Mouse (Mus musculus): ENCODE results near the gene Atp11a. TPM values are rescaled to one million over a fixed set of nuclear protein-coding genes. Genes with fewer than 3 reads are reported as not detected.

The Atp11a gene
- polyA plus RNA-seq, 1 experiment from 2014 or later = 16.5 TPM

DNA sequence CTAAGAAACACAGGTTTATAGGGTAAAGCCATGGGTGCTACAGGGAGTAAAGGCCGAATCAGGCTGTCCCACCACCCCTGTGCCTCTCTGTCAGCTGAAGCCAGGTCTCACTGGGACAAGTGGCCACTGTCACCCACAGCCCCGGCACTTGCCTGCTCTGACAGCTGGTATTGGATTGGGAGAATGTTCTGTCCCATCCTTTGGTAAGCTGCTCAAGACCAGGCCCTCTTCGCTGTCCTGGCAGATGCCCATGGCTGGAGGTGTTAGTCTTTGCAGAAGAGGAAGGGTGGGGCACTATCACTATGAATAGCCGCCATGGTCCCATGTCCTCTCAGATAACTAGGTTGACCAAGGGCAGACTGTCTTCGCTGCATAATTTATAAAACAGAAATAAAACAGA is 76.8 kb downstream of the Atp11a start:
- no peaks in the 10 kb centered on the region for H3K9me3 ChIP-seq (ENCODE audit: control insufficient read depth, low read length)
- peaks cover 7% of the 10 kb centered on the region for H3K4me1 ChIP-seq (replicated peaks; ENCODE audit: control insufficient read depth, insufficient read depth, low read length)
- no peak overlapping the region for H3K9ac ChIP-seq (replicated peaks; ENCODE audit: low read depth, low read length)
- no peak for ATAC-seq
- no peak overlapping the region for H3K4me2 ChIP-seq (ENCODE audit: low read length)
- H3K27me3 ChIP-seq (replicated peaks; ENCODE audit: control insufficient read depth, insufficient read depth, low read length) = no peaks in the 10 kb centered on the region
- H3K4me3 ChIP-seq (replicated peaks; ENCODE audit: low read length) = no peak overlapping the region
- peaks cover 18% of the 10 kb centered on the region for H3K36me3 ChIP-seq (ENCODE audit: control insufficient read depth, insufficient read depth)
- H3K27ac ChIP-seq (ENCODE audit: low read length) = no peak overlapping the region
- 93% methylated on average over 5 of the region's 5 CpGs for WGBS

DNA sequence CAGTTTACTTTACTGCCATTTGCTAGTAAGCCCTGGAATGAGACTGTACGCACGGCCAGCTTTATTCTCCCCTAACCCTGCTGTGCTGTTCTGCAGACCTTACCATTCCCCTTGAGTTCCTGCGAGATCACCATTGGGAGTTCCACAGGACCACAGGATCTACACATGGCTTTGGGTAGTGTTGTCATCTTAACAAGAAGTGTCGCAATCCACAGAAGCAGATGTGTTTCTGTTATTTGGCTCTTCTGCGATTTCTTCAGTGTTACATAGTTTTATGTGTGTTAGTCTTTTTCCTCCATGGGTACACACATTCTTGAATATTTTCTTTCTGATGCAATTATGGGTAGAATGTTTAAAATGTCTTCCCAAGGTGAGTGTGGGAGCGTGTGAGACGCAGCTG is 84.0 kb downstream of the Atp11a start:
- Histone ChIP-seq H3K36me3 (ENCODE audit: control insufficient read depth, insufficient read depth) (peaks cover 21% of the 10 kb centered on the region), H3K9ac (replicated peaks; ENCODE audit: low read depth, low read length) (no peak overlapping the region)
- no peak for ATAC-seq

DNA sequence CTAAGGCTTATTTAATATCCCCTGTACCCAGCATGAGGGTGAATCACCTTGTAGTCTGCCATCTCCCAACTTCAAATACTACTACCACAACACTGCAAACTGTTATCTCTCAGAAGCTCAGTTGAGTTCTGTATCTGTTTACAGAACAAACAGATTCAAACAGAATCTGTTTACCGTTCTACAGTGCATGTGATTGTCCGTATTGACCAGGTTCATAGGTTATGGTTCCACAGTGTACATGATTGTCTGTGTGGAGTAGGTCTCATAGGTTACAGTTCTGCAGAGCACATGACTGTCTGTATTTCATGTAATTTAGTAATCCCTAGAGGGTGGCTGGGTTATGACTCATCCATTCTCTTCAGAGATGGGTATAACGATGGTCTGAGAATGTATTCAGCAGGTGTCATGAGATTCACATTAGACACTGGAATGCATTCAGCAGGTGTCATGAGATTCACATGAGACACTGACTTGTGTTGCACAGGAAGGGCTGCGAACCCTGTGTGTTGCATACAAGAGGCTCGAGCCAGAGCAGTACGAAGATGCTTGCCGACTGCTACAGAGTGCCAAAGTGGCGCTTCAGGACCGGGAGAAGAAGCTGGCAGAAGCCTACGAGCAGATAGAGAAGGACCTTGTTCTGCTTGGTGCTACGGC is 85.7 kb downstream of the Atp11a start:
- ATAC-seq = no peak
- Histone ChIP-seq H3K9ac (replicated peaks; ENCODE audit: low read depth, low read length) (no peak overlapping the region), H3K4me1 (replicated peaks; ENCODE audit: control insufficient read depth, insufficient read depth, low read length) (no peaks in the 10 kb centered on the region), H3K27ac (ENCODE audit: low read length) (no peak overlapping the region), H3K4me2 (ENCODE audit: low read length) (no peak overlapping the region), H3K27me3 (replicated peaks; ENCODE audit: control insufficient read depth, insufficient read depth, low read length) (no peaks in the 10 kb centered on the region), H3K36me3 (ENCODE audit: control insufficient read depth, insufficient read depth) (peaks cover 19% of the 10 kb centered on the region), H3K4me3 (replicated peaks; ENCODE audit: low read length) (no peak overlapping the region), H3K9me3 (ENCODE audit: control insufficient read depth, low read length) (no peaks in the 10 kb centered on the region)
- 95% methylated on average over 11 of the region's 11 CpGs for WGBS

More for the DNA sequence above, 84.0 kb downstream of the Atp11a start:
- H3K4me3 ChIP-seq (replicated peaks; ENCODE audit: low read length) = no peak overlapping the region
- H3K27me3 ChIP-seq (replicated peaks; ENCODE audit: control insufficient read depth, insufficient read depth, low read length) = no peaks in the 10 kb centered on the region
- no peak overlapping the region for H3K27ac ChIP-seq (ENCODE audit: low read length)
- no peaks in the 10 kb centered on the region for H3K9me3 ChIP-seq (ENCODE audit: control insufficient read depth, low read length)
- H3K4me1 ChIP-seq (replicated peaks; ENCODE audit: control insufficient read depth, insufficient read depth, low read length) = no peaks in the 10 kb centered on the region
- 91% methylated on average over 7 of the region's 7 CpGs for WGBS
- H3K4me2 ChIP-seq (ENCODE audit: low read length) = no peak overlapping the region

DNA sequence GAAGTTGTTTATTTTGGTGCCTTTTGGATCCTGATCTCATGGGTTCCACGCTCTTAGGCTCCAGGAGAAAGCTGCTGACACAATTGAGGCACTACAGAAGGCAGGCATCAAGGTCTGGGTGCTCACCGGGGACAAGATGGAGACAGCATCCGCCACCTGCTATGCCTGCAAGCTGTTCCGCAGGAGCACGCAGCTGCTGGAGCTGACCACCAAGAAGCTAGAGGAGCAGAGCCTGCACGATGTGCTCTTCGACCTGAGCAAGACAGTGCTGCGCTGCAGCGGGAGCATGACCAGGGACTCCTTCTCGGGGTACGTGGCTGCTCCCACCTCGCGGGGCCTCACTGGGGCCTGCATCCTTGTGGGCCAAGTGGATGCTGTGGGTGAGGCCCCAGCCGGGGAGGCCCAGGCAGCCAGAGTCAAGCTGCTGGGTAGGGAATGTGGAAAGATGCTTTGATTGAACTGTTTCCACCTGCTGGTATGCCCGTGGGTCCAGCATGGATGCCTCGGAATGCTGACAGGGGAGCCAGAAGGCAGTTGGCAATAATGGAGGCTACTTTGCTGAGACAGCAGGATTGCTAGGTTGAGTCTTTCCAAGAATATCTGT is 87.6 kb downstream of the Atp11a start:
- Histone ChIP-seq H3K4me2 (ENCODE audit: low read length) (no peak overlapping the region), H3K4me3 (replicated peaks; ENCODE audit: low read length) (no peak overlapping the region), H3K9me3 (ENCODE audit: control insufficient read depth, low read length) (no peaks in the 10 kb centered on the region), H3K36me3 (ENCODE audit: control insufficient read depth, insufficient read depth) (peaks cover 22% of the 10 kb centered on the region), H3K27me3 (replicated peaks; ENCODE audit: control insufficient read depth, insufficient read depth, low read length) (no peaks in the 10 kb centered on the region), H3K4me1 (replicated peaks; ENCODE audit: control insufficient read depth, insufficient read depth, low read length) (no peaks in the 10 kb centered on the region), H3K9ac (replicated peaks; ENCODE audit: low read depth, low read length) (no peak overlapping the region), H3K27ac (ENCODE audit: low read length) (no peak overlapping the region)
- no peak for ATAC-seq
- WGBS = 93% methylated on average over 16 of the region's 16 CpGs

DNA sequence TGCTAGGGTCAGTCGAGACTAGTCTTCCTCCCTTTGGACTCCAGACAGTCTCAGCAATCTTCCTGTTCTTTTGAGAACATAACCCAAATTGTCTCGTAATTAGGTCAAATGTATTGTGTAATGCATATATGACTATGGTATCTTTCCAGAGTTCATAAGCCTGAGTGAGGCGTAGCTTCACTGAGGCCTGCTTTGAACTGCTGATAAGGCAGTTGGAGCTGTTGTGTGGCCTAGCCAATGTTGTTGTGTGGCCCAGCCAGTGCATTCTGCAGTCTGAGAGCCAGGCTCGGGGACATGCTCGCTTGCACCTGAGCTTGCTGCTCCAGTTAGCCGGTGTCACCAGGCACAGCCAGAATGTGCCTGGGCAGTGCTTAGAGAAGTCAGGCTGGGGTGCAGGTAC is 89.6 kb downstream of the Atp11a start:
- Histone ChIP-seq H3K9ac (replicated peaks; ENCODE audit: low read depth, low read length) (no peak overlapping the region), H3K27ac (ENCODE audit: low read length) (no peak overlapping the region), H3K27me3 (replicated peaks; ENCODE audit: control insufficient read depth, insufficient read depth, low read length) (no peaks in the 10 kb centered on the region), H3K9me3 (ENCODE audit: control insufficient read depth, low read length) (no peaks in the 10 kb centered on the region), H3K36me3 (ENCODE audit: control insufficient read depth, insufficient read depth) (peaks cover 24% of the 10 kb centered on the region), H3K4me3 (replicated peaks; ENCODE audit: low read length) (no peak overlapping the region), H3K4me2 (ENCODE audit: low read length) (no peak overlapping the region), H3K4me1 (replicated peaks; ENCODE audit: control insufficient read depth, insufficient read depth, low read length) (no peaks in the 10 kb centered on the region)
- ATAC-seq = no peak
- 94% methylated on average over 6 of the region's 6 CpGs for WGBS

DNA sequence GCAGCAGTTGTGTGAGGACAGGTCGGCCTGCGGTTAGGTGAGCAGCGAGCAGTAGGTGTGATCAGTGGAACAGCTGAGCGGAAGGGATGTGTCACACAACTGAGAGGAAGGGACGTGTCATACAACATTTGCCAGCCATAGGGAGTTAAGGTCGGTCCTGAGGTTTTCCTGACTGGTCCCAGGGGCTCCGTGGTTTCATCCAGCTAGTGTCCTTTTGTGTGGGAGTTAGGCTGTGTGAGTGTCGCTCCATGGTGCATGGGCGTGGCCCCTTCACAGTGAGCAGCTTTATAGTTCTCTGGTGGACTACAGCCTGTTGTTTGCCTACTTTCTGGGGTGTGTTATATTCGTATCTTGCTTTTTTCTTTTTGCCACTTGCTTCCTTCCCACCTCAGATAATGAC is 94.4 kb downstream of the Atp11a start:
- Histone ChIP-seq H3K36me3 (ENCODE audit: control insufficient read depth, insufficient read depth) (peaks cover 12% of the 10 kb centered on the region), H3K9ac (replicated peaks; ENCODE audit: low read depth, low read length) (no peak overlapping the region), H3K9me3 (ENCODE audit: control insufficient read depth, low read length) (no peaks in the 10 kb centered on the region), H3K4me2 (ENCODE audit: low read length) (no peak overlapping the region), H3K4me3 (replicated peaks; ENCODE audit: low read length) (no peak overlapping the region), H3K27me3 (replicated peaks; ENCODE audit: control insufficient read depth, insufficient read depth, low read length) (no peaks in the 10 kb centered on the region), H3K27ac (ENCODE audit: low read length) (no peak overlapping the region), H3K4me1 (replicated peaks; ENCODE audit: control insufficient read depth, insufficient read depth, low read length) (no peaks in the 10 kb centered on the region)
- 91% methylated on average over 10 of the region's 10 CpGs for WGBS
- no peak for ATAC-seq

DNA sequence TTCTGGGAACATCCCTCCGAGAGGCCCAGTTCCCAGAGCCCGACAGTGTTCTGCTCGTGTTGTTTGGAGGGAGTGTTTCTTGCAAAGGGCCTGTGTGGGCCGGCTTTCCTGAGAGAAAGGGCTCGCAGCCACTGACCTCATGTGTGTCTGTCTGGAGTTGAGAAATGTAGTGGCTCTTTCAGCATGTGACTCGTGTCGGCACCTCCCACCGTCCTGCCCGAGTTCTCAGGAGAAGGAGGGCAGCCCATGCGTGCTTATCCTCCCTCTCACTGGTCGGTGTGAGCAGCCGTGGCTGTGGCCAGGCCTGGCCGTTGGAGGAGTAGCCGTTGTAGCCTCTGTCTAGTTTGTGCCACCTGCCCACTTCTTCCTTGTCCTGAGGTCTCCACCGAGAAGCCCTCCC is 99.2 kb downstream of the Atp11a start:
- Histone ChIP-seq H3K9me3 (ENCODE audit: control insufficient read depth, low read length) (no peaks in the 10 kb centered on the region), H3K4me2 (ENCODE audit: low read length) (no peak overlapping the region), H3K27ac (ENCODE audit: low read length) (no peak overlapping the region), H3K36me3 (ENCODE audit: control insufficient read depth, insufficient read depth) (peaks cover 2% of the 10 kb centered on the region; the same call in 1 of the 2 replicates), H3K9ac (replicated peaks; ENCODE audit: low read depth, low read length) (no peak overlapping the region), H3K4me3 (replicated peaks; ENCODE audit: low read length) (no peak overlapping the region), H3K4me1 (replicated peaks; ENCODE audit: control insufficient read depth, insufficient read depth, low read length) (no peaks in the 10 kb centered on the region), H3K27me3 (replicated peaks; ENCODE audit: control insufficient read depth, insufficient read depth, low read length) (no peaks in the 10 kb centered on the region)
- WGBS = 86% methylated on average over 15 of the region's 15 CpGs
- ATAC-seq = no peak

DNA sequence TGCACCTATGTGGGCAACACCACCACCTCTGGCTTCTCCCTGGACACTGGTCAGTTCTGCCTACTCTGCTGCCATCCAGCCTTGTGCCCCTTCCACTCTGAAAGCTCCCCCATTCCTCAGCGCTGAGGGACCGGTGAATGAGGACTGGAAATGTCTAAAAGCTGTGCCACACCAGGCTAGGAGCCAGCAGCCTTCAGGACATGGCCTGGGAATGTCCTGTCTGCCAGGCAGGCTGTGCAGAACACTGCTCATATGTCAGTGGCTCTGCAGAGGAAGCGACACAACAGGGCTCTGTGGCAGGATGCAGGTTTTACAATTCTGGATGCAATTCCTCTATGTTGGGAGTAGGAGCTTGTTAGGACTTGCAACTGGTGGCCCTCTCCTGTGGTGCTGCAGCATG is 106.2 kb downstream of the Atp11a start:
- Histone ChIP-seq H3K36me3 (ENCODE audit: control insufficient read depth, insufficient read depth) (peaks cover 3% of the 10 kb centered on the region; the same call in 1 of the 2 replicates), H3K27me3 (replicated peaks; ENCODE audit: control insufficient read depth, insufficient read depth, low read length) (no peaks in the 10 kb centered on the region), H3K27ac (ENCODE audit: low read length) (no peak overlapping the region), H3K4me3 (replicated peaks; ENCODE audit: low read length) (no peak overlapping the region), H3K9ac (replicated peaks; ENCODE audit: low read depth, low read length) (no peak overlapping the region), H3K4me2 (ENCODE audit: low read length) (no peak overlapping the region), H3K9me3 (ENCODE audit: control insufficient read depth, low read length) (no peaks in the 10 kb centered on the region), H3K4me1 (replicated peaks; ENCODE audit: control insufficient read depth, insufficient read depth, low read length) (no peaks in the 10 kb centered on the region)
- no peak for ATAC-seq
- WGBS = 95% methylated on average over 3 of the region's 3 CpGs

DNA sequence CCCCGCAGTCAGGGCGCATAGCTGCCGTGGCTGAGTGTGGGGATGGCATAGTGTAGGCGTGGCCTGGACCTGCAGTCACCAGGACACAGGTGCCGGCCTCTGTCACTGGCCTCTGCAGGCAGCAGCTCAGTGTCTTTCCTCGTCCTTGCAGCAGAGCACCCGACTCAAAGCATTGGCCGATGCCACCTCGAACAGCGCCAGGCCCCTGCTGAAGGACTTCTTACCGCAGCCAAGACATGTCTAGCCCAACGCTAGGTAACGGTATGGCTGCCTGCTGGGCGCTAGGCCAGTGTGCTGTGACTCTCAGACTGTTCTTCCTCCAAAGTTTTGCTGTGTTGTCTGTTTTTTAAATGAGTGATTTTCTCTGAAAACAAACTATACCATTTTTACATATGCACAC is 106.8 kb downstream of the Atp11a start:
- Histone ChIP-seq H3K27ac (ENCODE audit: low read length) (no peak overlapping the region), H3K4me2 (ENCODE audit: low read length) (no peak overlapping the region), H3K27me3 (replicated peaks; ENCODE audit: control insufficient read depth, insufficient read depth, low read length) (no peaks in the 10 kb centered on the region), H3K36me3 (ENCODE audit: control insufficient read depth, insufficient read depth) (peaks cover 3% of the 10 kb centered on the region; the same call in 1 of the 2 replicates), H3K9me3 (ENCODE audit: control insufficient read depth, low read length) (no peaks in the 10 kb centered on the region), H3K4me1 (replicated peaks; ENCODE audit: control insufficient read depth, insufficient read depth, low read length) (no peaks in the 10 kb centered on the region), H3K9ac (replicated peaks; ENCODE audit: low read depth, low read length) (no peak overlapping the region), H3K4me3 (replicated peaks; ENCODE audit: low read length) (no peak overlapping the region)
- WGBS = 83% methylated on average over 14 of the region's 14 CpGs
- no peak for ATAC-seq
